Mouse (Mus musculus): Measurements from ENCODE around the gene Col2a1. TPM values are rescaled to one million over a fixed set of nuclear protein-coding genes. Genes with fewer than 3 reads are reported as not detected.

The Col2a1 gene
- polyA plus RNA-seq, 1 experiment from 2014 or later: not detected

GRCm38 (mm10) chr15:98023137-98023536 lies 18.6 kb upstream of the Col2a1 start:
- Histone ChIP-seq H3K79me2 (ENCODE audit: inconsistent target) (no peaks in the 10 kb centered on the region), H3K27ac (no peak overlapping the region), H3K36me3 (ENCODE audit: inconsistent target) (no peaks in the 10 kb centered on the region), H3K4me3 (ENCODE audit: inconsistent target) (no peak overlapping the region)
- WGBS (ENCODE audit: missing documents): 89% methylated on average over 3 of the region's 3 CpGs

GRCm38 (mm10) chr15:98021886-98022285 lies 17.4 kb upstream of the Col2a1 start:
- Histone ChIP-seq H3K36me3 (ENCODE audit: inconsistent target) (no peaks in the 10 kb centered on the region), H3K27ac (no peak overlapping the region), H3K4me3 (ENCODE audit: inconsistent target) (no peak overlapping the region), H3K79me2 (ENCODE audit: inconsistent target) (no peaks in the 10 kb centered on the region)
- 76% methylated on average over 2 of the region's 2 CpGs for WGBS (ENCODE audit: missing documents)

GRCm38 (mm10) chr15:98019047-98019446 lies 14.6 kb upstream of the Col2a1 start:
- Histone ChIP-seq H3K4me3 (ENCODE audit: inconsistent target) (no peak overlapping the region), H3K27ac (no peak overlapping the region), H3K36me3 (ENCODE audit: inconsistent target) (no peaks in the 10 kb centered on the region), H3K79me2 (ENCODE audit: inconsistent target) (no peaks in the 10 kb centered on the region)
- 80% methylated on average over 3 of the region's 3 CpGs for WGBS (ENCODE audit: missing documents)

GRCm38 (mm10) chr15:98017925-98018324 lies 13.4 kb upstream of the Col2a1 start:
- no peak overlapping the region for H3K4me3 ChIP-seq (ENCODE audit: inconsistent target)
- 63% methylated on average over 4 of the region's 4 CpGs for WGBS (ENCODE audit: missing documents)
- no peak overlapping the region for H3K27ac ChIP-seq
- no peaks in the 10 kb centered on the region for H3K79me2 ChIP-seq (ENCODE audit: inconsistent target)
- no peaks in the 10 kb centered on the region for H3K36me3 ChIP-seq (ENCODE audit: inconsistent target)

- no peak overlapping the region for H3K4me3 ChIP-seq (ENCODE audit: inconsistent target)
- 93% methylated on average over 3 of the region's 6 CpGs for WGBS (ENCODE audit: missing documents)
- H3K36me3 ChIP-seq (ENCODE audit: inconsistent target): no peaks in the 10 kb centered on the region
- H3K27ac ChIP-seq: no peak overlapping the region
- no peaks in the 10 kb centered on the region for H3K79me2 ChIP-seq (ENCODE audit: inconsistent target)
Observed at GRCm38 (mm10) chr15:98012810-98013209, 8.3 kb upstream of the Col2a1 start.

GRCm38 (mm10) chr15:98005181-98005580 lies 686 bp upstream of the Col2a1 start:
- 25% methylated on average over 11 of the region's 11 CpGs for WGBS (ENCODE audit: missing documents)
- H3K27ac ChIP-seq: no peak overlapping the region
- no peaks in the 10 kb centered on the region for H3K79me2 ChIP-seq (ENCODE audit: inconsistent target)

GRCm38 (mm10) chr15:98004740-98005159 lies 255 bp upstream of the Col2a1 start:
- Histone ChIP-seq H3K27ac (no peak overlapping the region), H3K79me2 (ENCODE audit: inconsistent target) (no peaks in the 10 kb centered on the region), H3K36me3 (ENCODE audit: inconsistent target) (no peaks in the 10 kb centered on the region), H3K4me3 (ENCODE audit: inconsistent target) (no peak overlapping the region)
- WGBS (ENCODE audit: missing documents): 3% methylated on average over 18 of the region's 19 CpGs

More at GRCm38 (mm10) chr15:98005181-98005580, 686 bp upstream of the Col2a1 start:
- Histone ChIP-seq H3K36me3 (ENCODE audit: inconsistent target) (no peaks in the 10 kb centered on the region), H3K4me3 (ENCODE audit: inconsistent target) (no peak overlapping the region)

- H3K79me2 ChIP-seq (ENCODE audit: inconsistent target): no peaks in the 10 kb centered on the region
- H3K27ac ChIP-seq: no peak overlapping the region
- no peak overlapping the region for H3K4me3 ChIP-seq (ENCODE audit: inconsistent target)
- no peaks in the 10 kb centered on the region for H3K36me3 ChIP-seq (ENCODE audit: inconsistent target)
- WGBS (ENCODE audit: missing documents): 5% methylated on average over 41 of the region's 42 CpGs
Observed at GRCm38 (mm10) chr15:98002991-98003821, 1.3 kb downstream of the Col2a1 start.

- Histone ChIP-seq H3K27ac (no peak overlapping the region), H3K79me2 (ENCODE audit: inconsistent target) (no peaks in the 10 kb centered on the region), H3K36me3 (ENCODE audit: inconsistent target) (no peaks in the 10 kb centered on the region), H3K4me3 (ENCODE audit: inconsistent target) (no peak overlapping the region)
- 4% methylated on average over 36 of the region's 42 CpGs for WGBS (ENCODE audit: missing documents)
Observed at GRCm38 (mm10) chr15:98002113-98002990, 2.1 kb downstream of the Col2a1 start.

- Histone ChIP-seq H3K27ac (no peak overlapping the region), H3K36me3 (ENCODE audit: inconsistent target) (no peaks in the 10 kb centered on the region), H3K79me2 (ENCODE audit: inconsistent target) (no peaks in the 10 kb centered on the region), H3K4me3 (ENCODE audit: inconsistent target) (no peak overlapping the region)
- 4% methylated on average over 37 of the region's 37 CpGs for WGBS (ENCODE audit: missing documents)
Observed at GRCm38 (mm10) chr15:98001321-98002112, 3.0 kb downstream of the Col2a1 start.

- Histone ChIP-seq H3K4me3 (ENCODE audit: inconsistent target) (no peak overlapping the region), H3K36me3 (ENCODE audit: inconsistent target) (no peaks in the 10 kb centered on the region), H3K79me2 (ENCODE audit: inconsistent target) (no peaks in the 10 kb centered on the region), H3K27ac (no peak overlapping the region)
- WGBS (ENCODE audit: missing documents): 21% methylated on average over 7 of the region's 7 CpGs
Observed at GRCm38 (mm10) chr15:97999991-98000390, 4.5 kb downstream of the Col2a1 start.

- WGBS (ENCODE audit: missing documents): 16% methylated on average over 13 of the region's 13 CpGs
- Histone ChIP-seq H3K27ac (no peak overlapping the region), H3K79me2 (ENCODE audit: inconsistent target) (no peaks in the 10 kb centered on the region)
Observed at GRCm38 (mm10) chr15:97999546-97999945, 4.9 kb downstream of the Col2a1 start.

GRCm38 (mm10) chr15:97996716-97997256 lies 7.7 kb downstream of the Col2a1 start:
- Histone ChIP-seq H3K4me3 (ENCODE audit: inconsistent target) (no peak overlapping the region), H3K79me2 (ENCODE audit: inconsistent target) (no peaks in the 10 kb centered on the region), H3K36me3 (ENCODE audit: inconsistent target) (no peaks in the 10 kb centered on the region), H3K27ac (no peak overlapping the region)
- 87% methylated on average over 13 of the region's 13 CpGs for WGBS (ENCODE audit: missing documents)

More at GRCm38 (mm10) chr15:97999546-97999945, 4.9 kb downstream of the Col2a1 start:
- H3K36me3 ChIP-seq (ENCODE audit: inconsistent target): no peaks in the 10 kb centered on the region
- H3K4me3 ChIP-seq (ENCODE audit: inconsistent target): no peak overlapping the region

- no peaks in the 10 kb centered on the region for H3K79me2 ChIP-seq (ENCODE audit: inconsistent target)
- H3K27ac ChIP-seq: no peak overlapping the region
- 15% methylated on average over 18 of the region's 18 CpGs for WGBS (ENCODE audit: missing documents)
- no peak overlapping the region for H3K4me3 ChIP-seq (ENCODE audit: inconsistent target)
- H3K36me3 ChIP-seq (ENCODE audit: inconsistent target): no peaks in the 10 kb centered on the region
Observed at GRCm38 (mm10) chr15:97992712-97993286, 11.7 kb downstream of the Col2a1 start.

All from macrophage (primary cell).